Mouse (Mus musculus) liver, adult 2 months (tissue): ENCODE data around the gene Vars. TPM values are rescaled to one million over a fixed set of nuclear protein-coding genes. Genes with fewer than 3 reads are reported as not detected.

Experiments
- DNase-seq: peaks from one replicate; pipeline ENCODE4 v3.0.0-alpha.2; 2011; ENCODE audit warnings: low read depth, low spot score; ENCODE audit errors: extremely low read depth
- H3K27ac ChIP-seq: fragments of 200-500 bp; replicated peaks from 2 replicates; pipeline ENCODE4 v1.5.1; 2012; ENCODE audit warnings: low read depth, mild to moderate bottlenecking, control low read depth, inconsistent platforms, low read length; ENCODE audit not compliant: insufficient read depth
- H3K27me3 ChIP-seq: fragments of 200-500 bp; 2 replicates; pipeline ENCODE4 v1.6.1; 2012; ENCODE audit warnings: mild to moderate bottlenecking, moderate library complexity, low read length, inconsistent platforms; ENCODE audit not compliant: control insufficient read depth, insufficient read depth
- H3K36me3 ChIP-seq: fragments of 200-500 bp; 2 replicates; pipeline ENCODE4 v1.6.1; 2012; ENCODE audit warnings: low read length, inconsistent platforms; ENCODE audit not compliant: control insufficient read depth, insufficient read depth
- H3K4me1 ChIP-seq: fragments of 200-500 bp; 2 replicates; pipeline ENCODE4 v1.6.1; 2011; ENCODE audit warnings: low read length; ENCODE audit not compliant: control insufficient read depth, insufficient read depth
- H3K4me3 ChIP-seq: fragments of 200-500 bp; 2 replicates; pipeline ENCODE4 v1.5.1; 2011; ENCODE audit warnings: low read depth, mild to moderate bottlenecking, control low read depth, low read length, moderate library complexity; ENCODE audit not compliant: insufficient read depth
- H3K79me2 ChIP-seq: fragments of 200-500 bp; 2 replicates; pipeline ENCODE4 v1.6.1; 2012; ENCODE audit warnings: inconsistent platforms, mild to moderate bottlenecking, low read length, moderate library complexity; ENCODE audit not compliant: control insufficient read depth, insufficient read depth
- H3K9ac ChIP-seq: fragments of 200-500 bp; 2 replicates; pipeline ENCODE4 v1.6.1; 2012; ENCODE audit warnings: low read depth, mild to moderate bottlenecking, control low read depth, inconsistent platforms, low read length
- CTCF ChIP-seq: fragments of 200-500 bp; IDR thresholded peaks from 2 replicates; pipeline ENCODE4 v1.5.1; 2011; ENCODE audit warnings: low read depth, low read length, control low read depth
- POLR2A ChIP-seq: fragments of 200-500 bp; IDR thresholded peaks from 2 replicates; pipeline ENCODE4 v1.6.1; 2011; ENCODE audit warnings: low read length, control low read depth; ENCODE audit not compliant: insufficient read depth; ENCODE audit errors: extremely low read depth
- WGBS: fragments of 180-500 bp; shearing (Covaris S2); methylation state at CpG from one replicate; pipeline ENCODE4 v1.1.7; 2018; 5-methylcytosine and 5-hydroxymethylcytosine counted together
- polyA plus RNA-seq: library from polyadenylated mRNA; depleted of rRNA; stranded (reverse); fragments of >200 nt; gene quantifications from 2 replicates; pipeline ENCODE4 v1.2.3, GENCODE M21; 2012; rRNA removed
- total RNA-seq: library from RNA; depleted of rRNA; stranded (reverse); fragments of >200 nt; gene quantifications from 2 replicates; pipeline ENCODE4 v1.2.3, GENCODE M21; 2014; rRNA removed

Vars gene
- total and polyA plus RNA-seq, 2 experiments: 11.8 to 52.7 TPM

- TF ChIP-seq POLR2A (no peak), CTCF (no peak)
- Histone ChIP-seq H3K27ac (no peak within 1 kb of the TSS), H3K27me3 (peaks cover 2% of the 10 kb centered on the region; the same call in 1 of the 2 replicates), H3K4me1 (no peaks in the 10 kb centered on the region), H3K4me3 (peak within 1 kb of the TSS; percentile 24), H3K79me2 (no peaks in the 10 kb centered on the region), H3K9ac (no peak within 1 kb of the TSS), H3K36me3 (no peaks in the 10 kb centered on the region)
- 5% methylated on average over 48 of the region's 48 CpGs for WGBS
- no peak for DNase-seq
These were observed 64.5 kb downstream of the Vars start, which contains the start of gene Ly6g6c for GRCm38 (mm10) chr17:35064951-35065947. Gene Ly6g6c, plus strand, starts transcription at chr17:35065388.

Other genes with a start within 250 kb of the Vars start
Only the 30 nearest of the 45 such genes appear.
- gene Cfb, start 138.5 kb upstream of the Vars start, total RNA-seq: 1,474 and 1,577 TPM in 2 replicates
- 709 and 764 TPM in 2 replicates for gene Cfb, start 138.5 kb upstream of the Vars start, polyA plus RNA-seq
- 1.8 and 3.2 TPM in 2 replicates for gene Zbtb12, start 121.5 kb upstream of the Vars start, total RNA-seq
- gene Zbtb12, start 121.5 kb upstream of the Vars start, polyA plus RNA-seq: 3.3 and 4.6 TPM in 2 replicates
- 1.1 TPM in 1 of 2 replicates, not detected in the other for gene Gm20547, start 118.9 kb upstream of the Vars start, total RNA-seq
- 0.09 TPM in 1 of 2 replicates, not detected in the other for gene Gm20547, start 118.9 kb upstream of the Vars start, polyA plus RNA-seq
- gene C2, start 102.7 kb upstream of the Vars start, total RNA-seq: 101 and 113 TPM in 2 replicates
- 65.1 and 82.1 TPM in 2 replicates for gene C2, start 102.7 kb upstream of the Vars start, polyA plus RNA-seq
- gene Ehmt2, start 102.5 kb upstream of the Vars start, total RNA-seq: 45.2 and 54.6 TPM in 2 replicates
- gene Ehmt2, start 102.5 kb upstream of the Vars start, polyA plus RNA-seq: 81.8 and 103 TPM in 2 replicates
- gene Slc44a4, start 86.5 kb upstream of the Vars start, total RNA-seq: 0.13 and 0.18 TPM in 2 replicates
- gene Slc44a4, start 86.5 kb upstream of the Vars start, polyA plus RNA-seq: 0.34 and 0.35 TPM in 2 replicates
- gene Neu1, start 69.7 kb upstream of the Vars start, total RNA-seq: 27.6 and 36.8 TPM in 2 replicates
- 52.5 and 62.5 TPM in 2 replicates for gene Neu1, start 69.7 kb upstream of the Vars start, polyA plus RNA-seq
- gene Hspa1b, start 41.7 kb upstream of the Vars start, total RNA-seq: 3.6 and 10.1 TPM in 2 replicates
- gene Hspa1b, start 41.7 kb upstream of the Vars start, polyA plus RNA-seq: 10.0 and 11.2 TPM in 2 replicates
- not detected in 2 replicates for gene Gm20481, start 31.1 kb upstream of the Vars start, total RNA-seq
- not detected in 2 replicates for gene Gm20481, start 31.1 kb upstream of the Vars start, polyA plus RNA-seq
- gene Hspa1a, start 28.8 kb upstream of the Vars start, total RNA-seq: 0.18 and 0.60 TPM in 2 replicates
- 0.45 TPM in 2 replicates for gene Hspa1a, start 28.8 kb upstream of the Vars start, polyA plus RNA-seq
- 0.18 TPM in 1 of 2 replicates, not detected in the other for gene Hspa1l, start 28.3 kb upstream of the Vars start, total RNA-seq
- gene Hspa1l, start 28.3 kb upstream of the Vars start, polyA plus RNA-seq: 0.05 TPM in 1 of 2 replicates, not detected in the other
- gene Lsm2, start 19.1 kb upstream of the Vars start, total RNA-seq: 7.9 and 11.1 TPM in 2 replicates
- gene Lsm2, start 19.1 kb upstream of the Vars start, polyA plus RNA-seq: 55.1 and 63.0 TPM in 2 replicates
- gene Vwa7, start 15.6 kb downstream of the Vars start, total RNA-seq: 0.07 and 0.09 TPM in 2 replicates
- 0.16 and 0.27 TPM in 2 replicates for gene Vwa7, start 15.6 kb downstream of the Vars start, polyA plus RNA-seq
- gene Sapcd1, start 27.0 kb downstream of the Vars start, total RNA-seq: 0.54 TPM in 1 of 2 replicates, not detected in the other
- gene Sapcd1, start 27.0 kb downstream of the Vars start, polyA plus RNA-seq: 0.66 TPM in 1 of 2 replicates, not detected in the other
- 1.0 and 2.0 TPM in 2 replicates for gene Msh5, start 45.8 kb downstream of the Vars start, total RNA-seq
- gene Msh5, start 45.8 kb downstream of the Vars start, polyA plus RNA-seq: 1.1 and 3.9 TPM in 2 replicates
- gene Clic1, start 49.0 kb downstream of the Vars start, total RNA-seq: 15.9 and 20.3 TPM in 2 replicates
- 12.2 and 16.8 TPM in 2 replicates for gene Clic1, start 49.0 kb downstream of the Vars start, polyA plus RNA-seq
- 3.0 and 3.6 TPM in 2 replicates for gene Ddah2, start 58.0 kb downstream of the Vars start, total RNA-seq
- gene Ddah2, start 58.0 kb downstream of the Vars start, polyA plus RNA-seq: 3.8 and 3.9 TPM in 2 replicates
- gene Ly6g6c, start 64.4 kb downstream of the Vars start, total RNA-seq: not detected in 2 replicates
- gene Ly6g6c, start 64.4 kb downstream of the Vars start, polyA plus RNA-seq: not detected in 2 replicates
- gene Mpig6b, start 65.2 kb downstream of the Vars start, total RNA-seq: 0.18 TPM in 1 of 2 replicates, not detected in the other
- 0.06 TPM in 1 of 2 replicates, not detected in the other for gene Mpig6b, start 65.2 kb downstream of the Vars start, polyA plus RNA-seq
- 0.37 TPM in 1 of 2 replicates, not detected in the other for gene Ly6g6e, start 75.9 kb downstream of the Vars start, total RNA-seq
- 0.33 and 0.35 TPM in 2 replicates for gene Ly6g6e, start 75.9 kb downstream of the Vars start, polyA plus RNA-seq
- gene Ly6g6d, start 77.1 kb downstream of the Vars start, total RNA-seq: 0.47 TPM in 1 of 2 replicates, not detected in the other
- gene Ly6g6d, start 77.1 kb downstream of the Vars start, polyA plus RNA-seq: 0.24 and 0.67 TPM in 2 replicates
- gene Ly6g6f, start 84.6 kb downstream of the Vars start, total RNA-seq: not detected in 2 replicates
- 0.07 TPM in 2 replicates for gene Ly6g6f, start 84.6 kb downstream of the Vars start, polyA plus RNA-seq
- 62.2 and 63.3 TPM in 2 replicates for gene Abhd16a, start 88.3 kb downstream of the Vars start, total RNA-seq
- gene Abhd16a, start 88.3 kb downstream of the Vars start, polyA plus RNA-seq: 78.4 and 83.0 TPM in 2 replicates
- not detected in 2 replicates for gene Ly6g5c, start 107.3 kb downstream of the Vars start, total RNA-seq
- not detected in 2 replicates for gene Ly6g5c, start 107.3 kb downstream of the Vars start, polyA plus RNA-seq
- gene Ly6g5b, start 114.4 kb downstream of the Vars start, total RNA-seq: 0.40 and 0.46 TPM in 2 replicates
- 0.26 and 0.62 TPM in 2 replicates for gene Ly6g5b, start 114.4 kb downstream of the Vars start, polyA plus RNA-seq
- gene Gpank1, start 120.5 kb downstream of the Vars start, total RNA-seq: 9.6 and 9.8 TPM in 2 replicates
- 10.5 and 11.4 TPM in 2 replicates for gene Gpank1, start 120.5 kb downstream of the Vars start, polyA plus RNA-seq
- 60.9 and 111 TPM in 2 replicates for gene Csnk2b, start 121.1 kb downstream of the Vars start, total RNA-seq
- gene Csnk2b, start 121.1 kb downstream of the Vars start, polyA plus RNA-seq: 215 and 228 TPM in 2 replicates
- gene D17H6S53E, start 125.4 kb downstream of the Vars start, total RNA-seq: 9.8 and 11.4 TPM in 2 replicates
- 12.4 and 18.3 TPM in 2 replicates for gene D17H6S53E, start 125.4 kb downstream of the Vars start, polyA plus RNA-seq
- gene Apom, start 131.1 kb downstream of the Vars start, total RNA-seq: 432 and 465 TPM in 2 replicates
- 510 and 575 TPM in 2 replicates for gene Apom, start 131.1 kb downstream of the Vars start, polyA plus RNA-seq
- 28.1 and 40.9 TPM in 2 replicates for gene Bag6, start 134.2 kb downstream of the Vars start, total RNA-seq
- 88.4 and 119 TPM in 2 replicates for gene Bag6, start 134.2 kb downstream of the Vars start, polyA plus RNA-seq